Mouse (Mus musculus) 3T3-L1 (cell line): ENCODE measurements around the gene 4933427D14Rik.
"Not testable (repeated sequence)": the region's sequence is repeated elsewhere in the genome, so short reads cannot be mapped to it uniquely, and the experiment has no call there.

Experiments
- DNase-seq: peaks from one replicate; pipeline ENCODE4 v3.0.0-alpha.2; 2015; ENCODE audit warnings: low read depth, low spot score

Gene 4933427D14Rik

GRCm38 (mm10) chr11:72205256-72205655 lies 2.0 kb downstream of the 4933427D14Rik start:
- no peak for DNase-seq

GRCm38 (mm10) chr11:72203440-72203839 lies 3.8 kb downstream of the 4933427D14Rik start:
- DNase-seq: no peak

GRCm38 (mm10) chr11:72196506-72196905 lies 10.8 kb downstream of the 4933427D14Rik start:
- DNase-seq: peak; percentile 8

- DNase-seq: no peak
These were observed 13.0 kb downstream of the 4933427D14Rik start for GRCm38 (mm10) chr11:72194259-72194658.

GRCm38 (mm10) chr11:72190857-72191256 lies 16.4 kb downstream of the 4933427D14Rik start:
- DNase-seq: no peak

GRCm38 (mm10) chr11:72184252-72184651 lies 23.0 kb downstream of the 4933427D14Rik start:
- no peak for DNase-seq

- DNase-seq: no peak
These were observed 26.1 kb downstream of the 4933427D14Rik start for GRCm38 (mm10) chr11:72181136-72181535.

GRCm38 (mm10) chr11:72180556-72180955 lies 26.7 kb downstream of the 4933427D14Rik start:
- DNase-seq: no peak

- no peak for DNase-seq
These were observed 30.7 kb downstream of the 4933427D14Rik start for GRCm38 (mm10) chr11:72176553-72176952.

- DNase-seq: no peak
These were observed 31.3 kb downstream of the 4933427D14Rik start for GRCm38 (mm10) chr11:72175966-72176365.

- no peak for DNase-seq
These were observed 32.5 kb downstream of the 4933427D14Rik start for GRCm38 (mm10) chr11:72174721-72175120.

- DNase-seq: no peak
These were observed 33.8 kb downstream of the 4933427D14Rik start for GRCm38 (mm10) chr11:72173506-72173905.

- DNase-seq: not testable (repeated sequence)
These were observed 35.4 kb downstream of the 4933427D14Rik start for GRCm38 (mm10) chr11:72171906-72172305.

GRCm38 (mm10) chr11:72169871-72170270 lies 37.4 kb downstream of the 4933427D14Rik start:
- DNase-seq: no peak

GRCm38 (mm10) chr11:72163198-72163597 lies 44.1 kb downstream of the 4933427D14Rik start:
- no peak for DNase-seq

GRCm38 (mm10) chr11:72156624-72157023 lies 50.6 kb downstream of the 4933427D14Rik start:
- DNase-seq: no peak

GRCm38 (mm10) chr11:72155981-72156428 lies 51.3 kb downstream of the 4933427D14Rik start:
- no peak for DNase-seq

- DNase-seq: no peak
These were observed 51.9 kb downstream of the 4933427D14Rik start for GRCm38 (mm10) chr11:72155186-72155980.

- DNase-seq: no peak
These were observed 54.0 kb downstream of the 4933427D14Rik start for GRCm38 (mm10) chr11:72153122-72153862.

GRCm38 (mm10) chr11:72151120-72151519 lies 56.1 kb downstream of the 4933427D14Rik start:
- no peak for DNase-seq

- DNase-seq: no peak
These were observed 59.3 kb downstream of the 4933427D14Rik start for GRCm38 (mm10) chr11:72147910-72148309.

- DNase-seq: no peak
These were observed 61.4 kb downstream of the 4933427D14Rik start for GRCm38 (mm10) chr11:72145877-72146248.
